Mouse (Mus musculus): Measurements from ENCODE around the gene Mdm4. TPM values are rescaled to one million over a fixed set of nuclear protein-coding genes. Genes with fewer than 3 reads are reported as not detected.

Mdm4 gene
- total RNA-seq, 1 experiment, result 136 TPM

- in situ Hi-C loops (cut with MboI; ENCODE audit: low sequenced_read_pairs in 2 of 2, unreplicated experiment in 2 of 2), result no loop called here
- Histone ChIP-seq H3K4me1 (ENCODE audit: control insufficient read depth in 2 of 2, insufficient read depth in 2 of 2, low read length in 2 of 2, poor library complexity in 1 of 2) (peaks cover 6 to 28% of the 10 kb centered on the region in 2 experiments; a peak in 2 of 4 replicates), H3K9ac (ENCODE audit: insufficient read depth, low read depth, low read length, poor library complexity, severe bottlenecking) (peak overlapping the region; percentile 15; the same call in 1 of the 2 replicates), H3K9me3 (ENCODE audit: control insufficient read depth, insufficient read depth, low read depth, low read length) (no peaks in the 10 kb centered on the region), H3K4me3 (ENCODE audit: insufficient read depth in 1 of 2, low read depth in 1 of 2, low read length in 2 of 2, poor library complexity in 1 of 2, severe bottlenecking in 1 of 2) (peak overlapping the region in 1 of 2 experiments; percentile 1; a peak in 1 of 4 replicates), H3K27ac (ENCODE audit: insufficient read depth, low read depth, low read length, poor library complexity, severe bottlenecking) (no peak overlapping the region), H3K36me3 (ENCODE audit: control insufficient read depth, insufficient read depth, low read length, poor library complexity, severe bottlenecking) (no peaks in the 10 kb centered on the region)
- no peak for TF ChIP-seq ZC3H11A (IDR thresholded peaks at IDR 0.05; ENCODE audit: borderline replicate concordance, low read depth, low read length)
- TF ChIP-seq CHD2 (IDR thresholded peaks at IDR 0.05; ENCODE audit: low read depth, low read length), result no peak
- DNase-seq (ENCODE audit: low read depth, low spot score), result no peak
These were observed 109.3 kb downstream of the Mdm4 start for GRCm38 (mm10) chr1:132921071-132921470.

GRCm38 (mm10) chr1:132919258-132919657, 111.1 kb downstream of the Mdm4 start:
- TF ChIP-seq ZNF384 (IDR thresholded peaks at IDR 0.05; ENCODE audit: low read depth, low read length) (no peak), ZC3H11A (IDR thresholded peaks at IDR 0.05; ENCODE audit: borderline replicate concordance, low read depth, low read length) (no peak), HCFC1 (IDR thresholded peaks at IDR 0.05; ENCODE audit: borderline replicate concordance, insufficient read depth, low read length) (no peak), CHD2 (IDR thresholded peaks at IDR 0.05; ENCODE audit: low read depth, low read length) (no peak), MAFK (IDR thresholded peaks at IDR 0.05; ENCODE audit: insufficient read depth, low read depth, low read length) (no peak)
- H3K4me1 ChIP-seq (ENCODE audit: control insufficient read depth in 2 of 2, insufficient read depth in 2 of 2, low read length in 2 of 2, poor library complexity in 1 of 2), result peaks cover 6 to 28% of the 10 kb centered on the region in 2 experiments; a peak in 2 of 4 replicates
- peak overlapping the region; percentile 61; the same call in 1 of the 2 replicates for H3K9ac ChIP-seq (ENCODE audit: insufficient read depth, low read depth, low read length, poor library complexity, severe bottlenecking)
- no peaks in the 10 kb centered on the region for H3K36me3 ChIP-seq (ENCODE audit: control insufficient read depth, insufficient read depth, low read length, poor library complexity, severe bottlenecking)
- in situ Hi-C loops (cut with MboI; ENCODE audit: low sequenced_read_pairs in 2 of 2, unreplicated experiment in 2 of 2), result no loop called here
- H3K9me3 ChIP-seq (ENCODE audit: control insufficient read depth, insufficient read depth, low read depth, low read length), result no peaks in the 10 kb centered on the region
- no peak overlapping the region for H3K4me3 ChIP-seq (ENCODE audit: insufficient read depth in 1 of 2, low read depth in 1 of 2, low read length in 2 of 2, poor library complexity in 1 of 2, severe bottlenecking in 1 of 2)
- no peak for DNase-seq (ENCODE audit: low read depth, low spot score)
- peak overlapping the region; percentile 51; the same call in 1 of the 2 replicates for H3K27ac ChIP-seq (ENCODE audit: insufficient read depth, low read depth, low read length, poor library complexity, severe bottlenecking)

- Histone ChIP-seq H3K27ac (ENCODE audit: insufficient read depth, low read depth, low read length, poor library complexity, severe bottlenecking) (no peak overlapping the region; the same call in 1 of the 2 replicates), H3K9me3 (ENCODE audit: control insufficient read depth, insufficient read depth, low read depth, low read length) (no peaks in the 10 kb centered on the region), H3K4me3 (ENCODE audit: insufficient read depth in 1 of 2, low read depth in 1 of 2, low read length in 2 of 2, poor library complexity in 1 of 2, severe bottlenecking in 1 of 2) (no peak overlapping the region), H3K36me3 (ENCODE audit: control insufficient read depth, insufficient read depth, low read length, poor library complexity, severe bottlenecking) (no peaks in the 10 kb centered on the region), H3K9ac (ENCODE audit: insufficient read depth, low read depth, low read length, poor library complexity, severe bottlenecking) (no peak overlapping the region), H3K4me1 (ENCODE audit: control insufficient read depth in 2 of 2, insufficient read depth in 2 of 2, low read length in 2 of 2, poor library complexity in 1 of 2) (peaks cover 6 to 28% of the 10 kb centered on the region in 2 experiments; a peak in 2 of 4 replicates)
- in situ Hi-C loops (cut with MboI; ENCODE audit: low sequenced_read_pairs in 2 of 2, unreplicated experiment in 2 of 2), result no loop called here
- TF ChIP-seq CHD2 (IDR thresholded peaks at IDR 0.05; ENCODE audit: low read depth, low read length), result no peak
- no peak for TF ChIP-seq MAFK (IDR thresholded peaks at IDR 0.05; ENCODE audit: insufficient read depth, low read depth, low read length)
- no peak for TF ChIP-seq ZC3H11A (IDR thresholded peaks at IDR 0.05; ENCODE audit: borderline replicate concordance, low read depth, low read length)
- TF ChIP-seq HCFC1 (IDR thresholded peaks at IDR 0.05; ENCODE audit: borderline replicate concordance, insufficient read depth, low read length), result no peak
- no peak for TF ChIP-seq ZNF384 (IDR thresholded peaks at IDR 0.05; ENCODE audit: low read depth, low read length)
- no peak for DNase-seq (ENCODE audit: low read depth, low spot score)
These were observed 112.2 kb downstream of the Mdm4 start for GRCm38 (mm10) chr1:132918117-132918680.

- Histone ChIP-seq H3K9ac (ENCODE audit: insufficient read depth, low read depth, low read length, poor library complexity, severe bottlenecking) (no peak overlapping the region), H3K36me3 (ENCODE audit: control insufficient read depth, insufficient read depth, low read length, poor library complexity, severe bottlenecking) (no peaks in the 10 kb centered on the region), H3K4me1 (ENCODE audit: control insufficient read depth in 2 of 2, insufficient read depth in 2 of 2, low read length in 2 of 2, poor library complexity in 1 of 2) (peaks cover 6 to 28% of the 10 kb centered on the region in 2 experiments; a peak in 2 of 4 replicates), H3K27ac (ENCODE audit: insufficient read depth, low read depth, low read length, poor library complexity, severe bottlenecking) (no peak overlapping the region; the same call in 1 of the 2 replicates), H3K9me3 (ENCODE audit: control insufficient read depth, insufficient read depth, low read depth, low read length) (no peaks in the 10 kb centered on the region), H3K4me3 (ENCODE audit: insufficient read depth in 1 of 2, low read depth in 1 of 2, low read length in 2 of 2, poor library complexity in 1 of 2, severe bottlenecking in 1 of 2) (no peak overlapping the region)
- no peak for DNase-seq (ENCODE audit: low read depth, low spot score)
- in situ Hi-C loops (cut with MboI; ENCODE audit: low sequenced_read_pairs in 2 of 2, unreplicated experiment in 2 of 2), result no loop called here
- TF ChIP-seq ZC3H11A (IDR thresholded peaks at IDR 0.05; ENCODE audit: borderline replicate concordance, low read depth, low read length), result no peak
These were observed 112.8 kb downstream of the Mdm4 start for GRCm38 (mm10) chr1:132917554-132917953.

Measured in ES-E14 (cell line).